Mouse (Mus musculus): Measurements from ENCODE around the gene Miga2.

DNA sequence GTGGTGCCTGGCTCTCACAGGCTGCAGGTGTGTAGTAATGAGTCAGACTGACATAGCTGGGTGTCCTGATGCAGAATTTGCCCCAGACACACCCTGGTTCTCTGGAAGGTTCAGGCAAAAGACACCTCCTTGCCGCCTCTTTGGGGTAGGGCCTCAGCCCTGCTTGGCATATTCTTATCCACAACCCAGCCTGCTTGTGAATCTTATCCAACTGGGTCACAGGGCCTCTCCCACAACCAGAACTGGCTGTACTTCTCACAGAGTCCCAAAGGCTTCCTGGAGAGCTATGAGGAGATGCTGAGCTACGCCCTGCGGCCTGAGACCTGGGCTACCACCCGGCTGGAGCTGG is 17.3 kb downstream of the Miga2 start:
- no peak for TF ChIP-seq CTCF (IDR thresholded peaks at IDR 0.05; ENCODE audit: low read depth)
- peak; percentile 49 for TF ChIP-seq EP300 (IDR thresholded peaks at IDR 0.05; ENCODE audit: low read depth)

Measured in liver, postnatal 0 days (tissue).